Mouse (Mus musculus) liver, postnatal 0 days (tissue): ENCODE results near the gene Vmn2r-ps130. TPM values are rescaled to one million over a fixed set of nuclear protein-coding genes. Genes with fewer than 3 reads are reported as not detected.
"Not testable (repeated sequence)": the region's sequence is repeated elsewhere in the genome, so short reads cannot be mapped to it uniquely, and the experiment has no call there.

Experiments used
- ATAC-seq: fragments of 200-750 bp; cut with Nextera tagmentation; 2 replicates; pipeline ENCODE4 v1.8.0; 2017; ENCODE audit warnings: mild to moderate bottlenecking, moderate library complexity
- DNase-seq: peaks from one replicate; pipeline ENCODE4 v3.0.0-alpha.2; 2016
- H3K27ac ChIP-seq: fragments of 300-500 bp; sonication (generic); 2 replicates; pipeline ENCODE4 v1.5.1; 2014; ENCODE audit warnings: antibody characterized with exemption, moderate library complexity, mild to moderate bottlenecking, low read depth
- H3K27me3 ChIP-seq: fragments of 300-500 bp; sonication (generic); 2 replicates; pipeline ENCODE4 v1.6.1; 2014; ENCODE audit warnings: low read length, control low read depth, mixed read lengths; ENCODE audit not compliant: insufficient read depth
- H3K36me3 ChIP-seq: fragments of 300-500 bp; sonication (generic); replicated peaks from 2 replicates; pipeline ENCODE4 v1.6.1; 2014; ENCODE audit warnings: mild to moderate bottlenecking, control low read depth, low read length, moderate library complexity, mixed read lengths; ENCODE audit not compliant: insufficient read depth
- H3K4me1 ChIP-seq: fragments of 300-500 bp; sonication (generic); 2 replicates; pipeline ENCODE4 v1.6.1; 2014; ENCODE audit warnings: antibody characterized with exemption, mild to moderate bottlenecking, control low read depth; ENCODE audit not compliant: insufficient read depth
- H3K4me2 ChIP-seq: fragments of 300-500 bp; sonication (generic); 2 replicates; pipeline ENCODE4 v1.6.1; 2014; ENCODE audit warnings: low read depth, mild to moderate bottlenecking, low read length, moderate library complexity, mixed read lengths
- H3K4me3 ChIP-seq: fragments of 300-500 bp; sonication (generic); 2 replicates; pipeline ENCODE4 v1.5.1; 2014; ENCODE audit warnings: low read depth, low read length
- H3K9ac ChIP-seq: fragments of 300-500 bp; sonication (generic); replicated peaks from 2 replicates; pipeline ENCODE4 v1.6.1; 2014; ENCODE audit warnings: mild to moderate bottlenecking, moderate library complexity
- H3K9me3 ChIP-seq: fragments of 300-500 bp; sonication (generic); 2 replicates; pipeline ENCODE4 v1.6.1; 2016; ENCODE audit warnings: mild to moderate bottlenecking, control low read depth, low read length, mixed read lengths
- WGBS: fragments of 180-500 bp; shearing (Covaris S2); extraction: QIAGEN DNeasy Blood & Tissue Kit; methylation state at CpG from one replicate; pipeline ENCODE4 v1.1.7; 2014; ENCODE audit not compliant: insufficient replicate concordance; 5-methylcytosine and 5-hydroxymethylcytosine counted together
- polyA plus RNA-seq: library from polyadenylated mRNA; unstranded; fragments of >200 nt; fragmentation: Nextera tagmentation; extraction: Ambion mirVana; gene quantifications from 2 replicates; pipeline ENCODE4 v1.2.1, GENCODE M21; 2015

The Vmn2r-ps130 gene
- not detected in 2 replicates for polyA plus RNA-seq

DNA sequence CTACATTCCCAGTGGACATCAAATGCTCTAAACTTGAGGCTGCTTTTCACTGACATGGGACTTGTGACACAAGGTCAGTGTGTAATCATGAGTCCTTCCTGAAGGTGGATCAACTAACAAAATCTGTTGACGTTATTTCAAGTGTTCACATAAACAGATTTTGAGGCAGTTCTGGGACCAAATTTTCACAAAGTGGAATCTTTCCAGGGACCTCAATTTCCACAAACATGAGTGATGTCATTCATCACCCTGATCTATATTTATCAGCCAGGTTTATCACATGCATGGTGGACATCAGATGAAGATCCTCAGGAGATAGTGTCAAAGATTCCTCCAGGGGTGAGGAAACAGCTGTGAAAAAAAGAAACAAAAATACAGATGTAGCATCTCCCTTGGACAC is at the start of gene Vmn2r-ps130:
Gene Vmn2r-ps130, plus strand, starts transcription at position 301 of the 400 bp plus-strand sequence.
- WGBS: no CpG with 5 or more reads among the region's 1 CpGs
- H3K27me3 ChIP-seq, ATAC-seq: not testable (repeated sequence)

More for the DNA sequence above, at the start of gene Vmn2r-ps130:
- not testable (repeated sequence) for H3K4me3 ChIP-seq, H3K4me1 ChIP-seq, H3K9me3 ChIP-seq, H3K27ac ChIP-seq, H3K4me2 ChIP-seq, H3K9ac ChIP-seq, H3K36me3 ChIP-seq, DNase-seq

Other genes starting within 250 kb of the Vmn2r-ps130 start
- gene Zfp945, start 194.0 kb upstream of the Vmn2r-ps130 start, polyA plus RNA-seq: 4.6 and 4.8 TPM in 2 replicates
- not detected in 2 replicates for gene Vmn2r113, start 118.2 kb upstream of the Vmn2r-ps130 start, polyA plus RNA-seq
- 1.4 and 2.0 TPM in 2 replicates for gene Zfp40, start 132.1 kb downstream of the Vmn2r-ps130 start, polyA plus RNA-seq